Mouse (Mus musculus): ENCODE data around the gene Igsf21. TPM values are rescaled to one million over a fixed set of nuclear protein-coding genes. Genes with fewer than 3 reads are reported as not detected.

The Igsf21 gene
- polyA plus RNA-seq, 1 experiment: 0.02 TPM

GRCm38 (mm10) chr4:140220326-140221093, 26.1 kb downstream of the Igsf21 start:
- Histone ChIP-seq H3K27me3 (ENCODE audit: control insufficient read depth) (peaks cover 10% of the 10 kb centered on the region), H3K36me3 (ENCODE audit: control insufficient read depth) (no peaks in the 10 kb centered on the region), H3K4me3 (replicated peaks) (no peak overlapping the region), H3K9me3 (ENCODE audit: control insufficient read depth, low read length) (no peaks in the 10 kb centered on the region), H3K4me1 (ENCODE audit: control insufficient read depth) (no peaks in the 10 kb centered on the region)
- no peak for TF ChIP-seq TAL1 (IDR thresholded peaks at IDR 0.05; ENCODE audit: low read length)
- TF ChIP-seq GATA1 (IDR thresholded peaks at IDR 0.05; ENCODE audit: low read length): no peak

GRCm38 (mm10) chr4:140218853-140219852, 27.4 kb downstream of the Igsf21 start:
- no peak for TF ChIP-seq GATA1 (IDR thresholded peaks at IDR 0.05; ENCODE audit: low read length)
- Histone ChIP-seq H3K27me3 (ENCODE audit: control insufficient read depth) (peaks cover 10% of the 10 kb centered on the region), H3K36me3 (ENCODE audit: control insufficient read depth) (no peaks in the 10 kb centered on the region), H3K9me3 (ENCODE audit: control insufficient read depth, low read length) (no peaks in the 10 kb centered on the region), H3K4me1 (ENCODE audit: control insufficient read depth) (no peaks in the 10 kb centered on the region), H3K4me3 (replicated peaks) (no peak overlapping the region)

- no peak overlapping the region for H3K4me3 ChIP-seq (replicated peaks)
- TF ChIP-seq GATA1 (IDR thresholded peaks at IDR 0.05; ENCODE audit: low read length): no peak
- no peaks in the 10 kb centered on the region for H3K36me3 ChIP-seq (ENCODE audit: control insufficient read depth)
- peaks cover 8% of the 10 kb centered on the region for H3K27me3 ChIP-seq (ENCODE audit: control insufficient read depth)
- H3K4me1 ChIP-seq (ENCODE audit: control insufficient read depth): no peaks in the 10 kb centered on the region
- no peaks in the 10 kb centered on the region for H3K9me3 ChIP-seq (ENCODE audit: control insufficient read depth, low read length)
Measured at GRCm38 (mm10) chr4:140218384-140218783, 28.2 kb downstream of the Igsf21 start.

- TF ChIP-seq TAL1 (IDR thresholded peaks at IDR 0.05; ENCODE audit: low read length): no peak
- no peak for TF ChIP-seq GATA1 (IDR thresholded peaks at IDR 0.05; ENCODE audit: low read length)
- no peaks in the 10 kb centered on the region for H3K36me3 ChIP-seq (ENCODE audit: control insufficient read depth)
- H3K4me1 ChIP-seq (ENCODE audit: control insufficient read depth): no peaks in the 10 kb centered on the region
- H3K9me3 ChIP-seq (ENCODE audit: control insufficient read depth, low read length): no peaks in the 10 kb centered on the region
- H3K4me3 ChIP-seq (replicated peaks): no peak overlapping the region
- peaks cover 4% of the 10 kb centered on the region; the same call in 1 of the 2 replicates for H3K27me3 ChIP-seq (ENCODE audit: control insufficient read depth)
Measured at GRCm38 (mm10) chr4:140217934-140218333, 28.6 kb downstream of the Igsf21 start.

DNA sequence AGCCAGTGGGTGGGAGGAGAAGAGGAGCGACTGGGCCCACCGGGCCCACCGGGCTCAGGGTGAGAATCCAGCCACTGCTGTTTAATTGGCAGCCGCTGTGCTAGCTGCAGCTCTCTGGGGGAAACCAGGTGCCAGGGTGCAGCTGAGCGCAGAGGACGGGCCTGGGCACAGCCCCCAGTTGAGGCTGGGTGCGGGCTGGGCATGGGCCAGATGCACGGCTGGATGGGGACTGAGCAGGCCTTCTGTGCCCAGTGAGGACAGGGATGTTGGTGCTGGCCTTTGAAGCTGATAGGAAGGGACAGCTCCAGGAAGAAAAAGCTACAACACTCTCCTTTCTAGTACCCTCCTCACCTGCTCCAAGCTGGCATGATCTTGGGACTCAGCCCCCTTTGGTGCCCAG, 30.5 kb downstream of the Igsf21 start:
- no peaks in the 10 kb centered on the region for H3K36me3 ChIP-seq (ENCODE audit: control insufficient read depth)
- TF ChIP-seq GATA1 (IDR thresholded peaks at IDR 0.05; ENCODE audit: low read length): no peak
- no peaks in the 10 kb centered on the region for H3K4me1 ChIP-seq (ENCODE audit: control insufficient read depth)
- H3K4me3 ChIP-seq (replicated peaks): no peak overlapping the region
- H3K9me3 ChIP-seq (ENCODE audit: control insufficient read depth, low read length): no peaks in the 10 kb centered on the region
- no peaks in the 10 kb centered on the region for H3K27me3 ChIP-seq (ENCODE audit: control insufficient read depth)

DNA sequence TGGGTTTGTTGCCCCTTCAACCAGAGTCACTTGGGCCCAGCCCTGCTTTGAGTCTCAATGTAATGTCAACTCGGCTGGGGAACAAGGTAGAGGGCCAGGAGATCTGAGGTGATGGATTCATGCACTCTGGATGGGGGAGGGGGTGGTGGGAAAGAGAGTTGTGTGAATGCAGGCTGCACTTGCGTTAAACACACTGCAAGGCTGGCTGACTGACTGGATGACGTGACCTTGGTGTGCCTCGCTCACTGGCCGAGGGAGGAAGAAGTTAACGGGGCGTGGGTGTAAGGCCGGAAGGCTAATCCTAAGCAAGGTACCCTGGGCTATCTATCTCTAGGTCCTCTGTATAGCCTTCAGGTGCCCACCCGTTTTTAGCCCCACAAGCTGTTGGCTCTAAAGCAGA, 31.4 kb downstream of the Igsf21 start:
- Histone ChIP-seq H3K4me1 (ENCODE audit: control insufficient read depth) (no peaks in the 10 kb centered on the region), H3K4me3 (replicated peaks) (no peak overlapping the region), H3K27me3 (ENCODE audit: control insufficient read depth) (no peaks in the 10 kb centered on the region), H3K9me3 (ENCODE audit: control insufficient read depth, low read length) (no peaks in the 10 kb centered on the region), H3K36me3 (ENCODE audit: control insufficient read depth) (no peaks in the 10 kb centered on the region)
- TF ChIP-seq TAL1 (IDR thresholded peaks at IDR 0.05; ENCODE audit: low read length): no peak
- no peak for TF ChIP-seq GATA1 (IDR thresholded peaks at IDR 0.05; ENCODE audit: low read length)

DNA sequence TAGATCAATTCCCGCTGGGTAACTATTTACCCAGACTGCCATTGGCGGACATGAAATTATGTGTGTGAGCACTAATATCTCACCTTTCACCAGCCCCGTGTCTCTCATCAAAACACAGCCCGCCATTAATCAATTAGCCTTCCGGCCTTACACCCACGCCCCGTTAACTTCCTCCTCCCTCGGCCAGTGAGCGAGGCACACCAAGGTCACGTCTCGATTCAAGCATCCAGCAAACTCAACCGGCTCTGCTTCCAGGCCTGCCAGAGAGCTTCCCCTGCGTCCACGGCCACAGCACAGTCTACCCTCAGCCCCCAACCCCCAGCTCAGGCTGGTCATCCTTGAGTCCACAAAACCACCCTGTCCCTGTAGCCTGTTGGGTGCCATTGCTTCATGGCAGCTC, 32.2 kb downstream of the Igsf21 start:
- H3K36me3 ChIP-seq (ENCODE audit: control insufficient read depth): no peaks in the 10 kb centered on the region
- H3K4me1 ChIP-seq (ENCODE audit: control insufficient read depth): no peaks in the 10 kb centered on the region
- TF ChIP-seq TAL1 (IDR thresholded peaks at IDR 0.05; ENCODE audit: low read length): no peak
- TF ChIP-seq GATA1 (IDR thresholded peaks at IDR 0.05; ENCODE audit: low read length): no peak
- H3K27me3 ChIP-seq (ENCODE audit: control insufficient read depth): no peaks in the 10 kb centered on the region
- H3K9me3 ChIP-seq (ENCODE audit: control insufficient read depth, low read length): no peaks in the 10 kb centered on the region
- no peak overlapping the region for H3K4me3 ChIP-seq (replicated peaks)

GRCm38 (mm10) chr4:140210129-140210890, 36.3 kb downstream of the Igsf21 start:
- Histone ChIP-seq H3K36me3 (ENCODE audit: control insufficient read depth) (no peaks in the 10 kb centered on the region), H3K4me3 (replicated peaks) (no peak overlapping the region), H3K4me1 (ENCODE audit: control insufficient read depth) (no peaks in the 10 kb centered on the region), H3K27me3 (ENCODE audit: control insufficient read depth) (no peaks in the 10 kb centered on the region), H3K9me3 (ENCODE audit: control insufficient read depth, low read length) (peaks cover 5% of the 10 kb centered on the region)
- no peak for TF ChIP-seq TAL1 (IDR thresholded peaks at IDR 0.05; ENCODE audit: low read length)
- no peak for TF ChIP-seq GATA1 (IDR thresholded peaks at IDR 0.05; ENCODE audit: low read length)
